Mouse (Mus musculus): ENCODE measurements around the gene Mtch2. TPM values are rescaled to one million over a fixed set of nuclear protein-coding genes. Genes with fewer than 3 reads are reported as not detected.
"Not testable (repeated sequence)": the region's sequence is repeated elsewhere in the genome, so short reads cannot be mapped to it uniquely, and the experiment has no call there.

The Mtch2 gene
- 104 and 130 TPM in 2 replicates for polyA plus RNA-seq (2012; rRNA removed)

GRCm38 (mm10) chr2:90846955-90847680, at the start of gene Mtch2:
Gene Mtch2 (plus strand): TSS chr2:90847155.
- peak; percentile 71 for DNase-seq (ENCODE audit: low read depth)

DNA sequence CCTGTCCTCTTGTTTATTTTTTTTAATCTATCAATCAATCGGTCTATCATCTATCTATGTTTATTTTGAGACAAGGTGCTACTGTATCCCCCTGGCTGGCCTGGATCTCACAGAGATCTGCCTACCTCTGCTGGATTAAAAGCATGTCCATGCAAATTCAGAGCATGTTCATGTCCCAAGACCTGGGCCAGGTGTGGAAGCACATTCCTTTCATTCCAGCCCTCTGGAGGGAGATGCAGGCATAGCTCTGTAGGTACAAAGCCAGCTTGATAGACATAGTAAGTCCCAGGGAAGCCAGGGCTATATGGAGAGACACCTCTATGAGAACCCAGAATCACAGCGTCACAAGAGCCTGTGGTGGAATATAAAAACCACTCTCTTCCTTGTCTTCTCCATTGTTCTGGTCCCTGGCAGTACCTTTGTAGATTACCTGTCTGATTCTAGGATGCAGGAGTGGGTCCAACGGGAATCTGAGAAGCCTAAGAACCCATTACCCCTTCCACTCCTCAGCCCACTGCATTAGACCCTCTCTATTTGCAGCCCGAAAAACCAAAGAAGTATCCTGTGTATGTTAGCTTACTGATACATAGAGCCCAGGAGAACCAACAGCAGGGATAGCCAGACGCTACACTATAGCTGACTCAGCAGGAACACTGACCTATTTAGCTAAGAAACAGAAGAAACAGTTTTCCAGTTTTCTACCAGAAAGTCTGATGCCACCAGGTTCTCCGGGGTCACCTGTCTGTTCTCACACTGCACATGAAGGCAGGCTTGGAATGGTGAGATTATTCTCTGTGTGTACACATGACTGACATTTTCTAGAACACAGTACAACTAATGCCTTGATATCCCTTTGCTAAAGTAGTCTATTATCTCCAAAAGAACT, 38.5 kb upstream of the Mtch2 start:
- DNase-seq (ENCODE audit: low read depth) = no peak

DNA sequence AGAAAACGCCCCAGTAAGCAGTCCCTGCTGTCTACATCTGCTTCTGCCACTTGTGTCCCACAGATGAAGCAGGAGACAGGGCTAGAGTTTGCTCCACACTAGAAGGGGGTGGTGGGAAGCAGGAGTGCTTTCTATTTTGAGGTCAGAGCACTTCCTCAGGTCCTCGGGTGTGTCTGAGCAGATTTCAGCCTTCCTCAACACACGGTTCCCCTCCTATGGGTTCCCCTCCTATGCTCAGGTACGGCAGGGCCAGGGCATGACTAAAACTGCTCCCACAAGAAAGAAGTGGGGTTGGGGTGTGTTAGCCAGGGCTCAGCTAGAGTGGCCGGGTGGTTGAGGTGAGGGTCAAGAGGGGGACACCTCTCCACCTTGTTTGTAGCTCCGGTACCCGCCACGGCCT, 36.2 kb upstream of the Mtch2 start:
- no peak for DNase-seq (ENCODE audit: low read depth)

DNA sequence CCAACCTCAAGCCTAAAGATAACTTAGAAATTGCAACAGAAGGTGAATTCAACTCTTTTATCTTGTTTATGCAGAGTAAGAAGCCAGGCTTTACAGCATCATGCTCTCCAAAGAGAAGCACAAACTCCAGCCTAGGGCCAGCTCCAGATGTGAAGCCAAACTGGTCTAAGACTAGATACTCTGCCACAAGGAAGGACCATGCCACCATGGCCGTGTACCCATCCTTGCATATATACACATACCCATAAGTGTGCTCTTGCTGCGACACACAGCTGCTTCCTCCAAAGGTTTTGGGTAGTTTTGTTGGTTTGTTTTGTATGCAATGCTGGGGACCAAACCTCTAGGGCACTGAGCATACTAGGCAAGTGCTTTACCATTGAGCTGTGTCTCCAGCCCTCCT, 31.7 kb upstream of the Mtch2 start:
- DNase-seq (ENCODE audit: low read depth) = no peak

GRCm38 (mm10) chr2:90816144-90816543, 30.8 kb upstream of the Mtch2 start:
- no peak for DNase-seq (ENCODE audit: low read depth)

- DNase-seq (ENCODE audit: low read depth) = no peak
Measured at GRCm38 (mm10) chr2:90818710-90819109, 28.2 kb upstream of the Mtch2 start.

- DNase-seq (ENCODE audit: low read depth) = no peak
Measured at GRCm38 (mm10) chr2:90820894-90821293, 26.1 kb upstream of the Mtch2 start.

GRCm38 (mm10) chr2:90822978-90823377, 24.0 kb upstream of the Mtch2 start:
- no peak for DNase-seq (ENCODE audit: low read depth)

GRCm38 (mm10) chr2:90823781-90824180, 23.2 kb upstream of the Mtch2 start:
- DNase-seq (ENCODE audit: low read depth) = no peak

DNA sequence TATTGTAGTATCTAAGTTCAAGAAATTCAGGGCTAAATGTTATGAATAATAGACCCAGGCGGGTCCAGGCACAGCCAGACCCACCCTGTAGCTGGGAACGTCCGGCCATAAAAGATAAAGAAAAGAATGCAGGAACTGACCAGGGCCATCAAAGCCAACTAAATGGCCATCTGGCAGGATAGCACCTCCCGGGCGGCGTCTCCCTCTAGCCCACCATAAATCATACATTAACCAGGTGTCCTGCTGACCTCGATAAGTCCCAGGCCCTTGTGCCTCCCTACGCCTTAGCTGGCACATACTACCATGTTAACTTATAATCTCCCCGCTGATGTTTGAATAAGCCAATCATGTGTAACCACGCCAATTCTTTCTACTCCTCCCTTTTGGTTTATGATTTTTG, 22.4 kb upstream of the Mtch2 start:
- not testable (repeated sequence) for DNase-seq (ENCODE audit: low read depth)

DNA sequence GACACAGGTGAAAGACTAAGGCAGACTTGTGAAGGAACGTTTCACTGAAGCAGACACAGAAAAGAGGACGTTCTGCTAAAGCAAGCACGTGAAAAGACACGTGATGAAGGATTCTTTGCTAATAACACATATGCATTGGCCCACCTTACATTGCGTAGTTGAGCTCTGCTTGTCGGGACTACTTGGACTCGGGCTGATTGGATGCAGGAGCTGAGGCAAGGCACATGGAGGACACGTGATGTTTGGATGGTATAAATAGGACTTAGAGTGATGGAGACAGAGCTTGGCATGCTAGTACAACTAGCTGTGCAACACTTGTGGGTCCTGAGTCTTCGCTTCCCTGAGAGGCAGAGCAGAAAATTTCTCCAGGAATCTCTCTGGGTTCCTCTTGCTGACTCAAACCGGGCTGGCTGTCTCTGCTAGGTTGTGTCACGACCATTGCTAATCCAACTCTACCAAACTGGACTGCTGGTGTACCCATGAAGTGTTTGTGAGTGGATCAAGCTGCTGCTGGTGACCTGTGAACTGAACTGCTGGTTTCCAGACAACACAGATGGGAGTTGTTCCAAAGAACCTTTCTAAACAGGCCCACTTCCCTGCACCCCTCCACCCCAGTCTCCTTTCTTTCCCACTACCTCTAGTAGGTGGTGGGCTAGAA, 21.3 kb upstream of the Mtch2 start:
- DNase-seq (ENCODE audit: low read depth) = no peak

DNA sequence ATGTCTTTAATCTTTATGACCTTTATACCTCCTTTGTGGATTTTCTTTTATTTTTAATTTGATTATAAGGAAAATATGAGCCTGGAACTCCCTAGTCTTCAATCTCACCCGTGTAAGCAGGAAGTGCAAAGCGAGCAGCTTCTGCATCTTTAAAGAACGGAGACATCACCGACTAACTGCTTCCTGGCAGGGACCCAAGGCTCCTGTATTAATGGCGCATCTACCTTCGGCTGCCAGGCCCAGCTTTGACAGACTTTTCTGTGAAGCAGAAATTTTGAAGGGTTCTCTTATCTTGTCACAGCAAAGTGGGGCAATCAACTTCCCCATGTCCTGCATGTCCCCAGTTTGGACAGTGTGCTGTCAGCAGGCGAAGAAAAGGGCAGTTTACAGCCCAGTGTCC, 18.2 kb upstream of the Mtch2 start:
- no peak for DNase-seq (ENCODE audit: low read depth)

GRCm38 (mm10) chr2:90833502-90833901, 13.5 kb upstream of the Mtch2 start:
- DNase-seq (ENCODE audit: low read depth) = no peak

DNA sequence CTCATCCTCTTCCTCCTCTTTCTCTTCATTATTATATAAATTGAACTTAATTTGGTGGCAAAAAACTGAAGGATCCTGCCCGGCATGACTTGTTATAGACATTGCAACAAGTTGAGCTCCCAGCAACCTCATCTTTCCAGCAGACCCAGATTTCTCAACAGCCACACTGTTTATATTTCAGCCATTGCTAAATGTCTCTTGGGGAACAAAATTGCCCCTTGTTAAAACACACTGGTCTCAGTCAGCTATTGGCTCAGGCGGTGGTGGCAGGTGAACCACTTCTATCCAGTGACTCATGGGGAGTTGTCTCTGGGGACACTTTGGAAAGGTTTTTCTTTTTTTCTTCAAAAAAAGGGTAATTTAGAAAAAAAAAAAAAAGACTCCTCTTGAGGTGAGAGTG, 8.3 kb upstream of the Mtch2 start:
- no peak for DNase-seq (ENCODE audit: low read depth)

DNA sequence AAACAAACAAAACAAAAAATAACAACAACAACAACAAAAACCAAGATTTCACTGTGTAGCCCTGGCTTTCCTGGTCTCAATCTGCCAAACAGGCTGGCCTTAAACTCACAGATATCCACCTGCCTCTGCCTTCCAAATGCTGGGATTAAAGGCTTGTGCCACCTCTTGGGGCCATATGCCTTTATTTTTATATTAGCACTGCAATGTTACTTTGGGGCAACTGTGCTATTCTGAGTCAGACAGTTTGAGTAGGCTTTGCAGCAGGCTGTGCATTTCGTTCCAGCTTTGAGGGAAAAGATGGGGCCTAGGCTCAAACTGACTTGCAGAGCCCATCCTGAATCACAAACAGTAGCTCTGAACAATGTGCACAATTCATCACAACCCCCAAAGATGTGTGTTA, 3.3 kb upstream of the Mtch2 start:
- DNase-seq (ENCODE audit: low read depth) = no peak

DNA sequence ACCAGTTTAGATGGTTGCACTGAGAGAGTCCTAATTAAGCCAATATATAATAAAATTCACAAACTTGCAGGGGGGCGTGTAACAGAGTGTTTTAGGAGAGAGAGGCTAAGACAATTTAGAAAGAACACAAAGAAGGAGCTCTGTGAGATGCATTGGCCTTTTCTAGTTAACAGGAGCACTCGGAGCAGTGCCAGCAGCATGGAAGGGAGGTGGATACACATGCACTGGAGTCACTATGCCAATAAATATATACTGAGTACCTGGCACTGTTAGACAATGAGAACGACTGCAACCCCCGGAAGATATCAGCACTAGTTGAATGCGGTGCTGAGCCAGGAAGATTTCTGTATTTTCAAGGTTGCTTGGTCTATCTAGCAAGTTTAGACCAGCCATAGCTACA, 2.7 kb upstream of the Mtch2 start:
- no peak for DNase-seq (ENCODE audit: low read depth)

- DNase-seq (ENCODE audit: low read depth) = no peak
Measured at GRCm38 (mm10) chr2:90845234-90845633, 1.7 kb upstream of the Mtch2 start.

DNA sequence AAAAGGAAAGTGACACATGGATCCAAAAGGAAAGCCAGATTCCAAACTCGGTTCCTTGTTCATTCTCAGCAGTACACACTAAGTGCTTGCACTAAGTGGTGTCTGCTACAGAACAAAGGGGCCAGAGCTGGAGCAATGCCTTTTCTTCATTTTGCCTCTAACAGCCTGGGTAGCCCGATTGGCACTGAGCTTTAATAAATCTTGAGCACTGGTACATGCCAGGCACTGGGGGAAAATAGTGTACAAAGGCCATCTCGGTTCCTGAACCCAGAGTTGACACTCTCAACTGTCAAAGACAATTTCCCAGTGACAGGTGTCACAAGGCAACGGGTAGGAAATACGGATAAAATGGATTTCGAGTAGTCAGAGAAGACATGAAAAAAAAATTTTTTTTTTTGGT, 784 bp upstream of the Mtch2 start:
- no peak for DNase-seq (ENCODE audit: low read depth)

DNA sequence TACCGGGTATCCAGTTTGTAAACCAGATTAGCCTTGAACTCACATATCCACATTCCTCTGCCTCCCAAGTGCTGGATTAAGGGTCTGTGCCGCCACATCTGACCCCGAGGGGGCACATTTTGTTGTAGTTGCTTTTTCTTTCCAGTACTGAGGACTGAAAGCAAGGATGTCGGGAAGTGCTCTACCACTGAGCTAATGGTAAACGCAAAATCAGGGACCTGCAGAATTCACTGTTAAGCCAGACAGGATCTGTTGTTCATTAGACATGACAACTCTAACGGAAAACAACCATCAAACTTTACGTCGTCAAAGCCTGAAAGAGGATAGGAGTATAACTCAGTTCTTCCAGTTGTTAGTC, 379 bp upstream of the Mtch2 start:
- DNase-seq (ENCODE audit: low read depth) = no peak

GRCm38 (mm10) chr2:90847681-90848050, 711 bp downstream of the Mtch2 start:
- no peak for DNase-seq (ENCODE audit: low read depth)

DNA sequence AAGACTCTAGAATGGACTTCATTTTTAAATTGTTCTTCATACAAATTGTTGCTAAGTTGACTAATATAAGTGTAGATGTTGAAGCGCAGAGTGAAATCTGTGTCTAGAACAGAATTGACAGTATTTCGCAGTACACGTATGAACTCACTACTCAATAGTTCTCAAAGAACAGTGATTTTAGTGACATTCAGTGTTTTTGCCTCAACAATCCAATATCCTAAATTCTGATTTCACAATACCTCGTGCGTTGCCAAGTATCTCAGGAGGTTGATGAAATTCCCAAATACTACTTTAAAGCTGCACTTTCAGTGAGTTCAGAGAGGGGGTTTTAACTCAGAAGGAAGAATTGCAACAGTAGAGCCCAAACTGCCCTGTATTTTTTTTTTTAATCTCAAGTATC, 1.4 kb downstream of the Mtch2 start:
- no peak for DNase-seq (ENCODE audit: low read depth)

- no peak for DNase-seq (ENCODE audit: low read depth)
Measured at GRCm38 (mm10) chr2:90850401-90850800, 3.4 kb downstream of the Mtch2 start.

GRCm38 (mm10) chr2:90861486-90861885, 14.5 kb downstream of the Mtch2 start:
- no peak for DNase-seq (ENCODE audit: low read depth)

All from gonadal fat pad, adult 2 months (tissue).